8 mouse cellular contexts compared by ENCODE assay signal in the genomic region with DNA sequence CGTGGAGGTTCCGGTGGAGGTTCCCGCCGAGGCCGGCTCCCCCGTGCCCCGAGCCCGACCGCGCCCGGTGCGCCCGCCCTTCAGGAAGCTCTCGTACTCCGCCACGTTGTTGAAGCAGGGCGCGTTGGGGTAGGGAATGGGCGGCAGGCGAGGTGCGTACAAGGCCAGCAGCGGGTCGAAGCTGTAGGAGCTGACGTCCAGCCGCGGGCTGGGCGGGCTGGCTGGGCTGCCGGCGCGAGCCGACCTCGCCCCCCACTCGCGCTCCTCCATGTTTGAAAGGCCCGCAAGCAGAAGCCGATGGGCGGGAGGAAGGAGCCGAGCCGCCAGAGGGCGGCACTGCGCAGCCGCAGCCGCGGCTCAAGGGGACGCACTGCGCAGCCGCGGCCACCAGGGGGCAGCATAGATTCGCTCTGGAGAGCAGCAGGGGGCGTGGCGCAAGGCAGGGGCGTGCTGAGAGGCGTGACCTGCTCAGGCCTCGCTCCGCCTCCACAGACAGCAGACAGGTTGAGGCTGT. TPM values are rescaled to one million over a fixed set of nuclear protein-coding genes. Genes with fewer than 3 reads are reported as not detected.
A peak's percentile ranks its signal among the peaks of the same experiment; 100 is the strongest.
DNase-seq lines count a peak whose midpoint lies in the region; ATAC-seq lines count a peak whose summit lies in the region.

A gene (minus strand): TSS at position 293 of the 514 bp plus-strand sequence.

- peaks cover 17% of the 10 kb centered on the region for H3K36me3 ChIP-seq in hindbrain, embryonic 14.5 days (replicated peaks; ENCODE audit: control insufficient read depth, insufficient read depth)

- H3K4me1 ChIP-seq in hindbrain, embryonic 14.5 days (replicated peaks; ENCODE audit: control insufficient read depth, insufficient read depth, low read length): peaks cover 22% of the 10 kb centered on the region; the same call in 1 of the 2 replicates

- peak within 1 kb of the TSS; percentile 84 for H3K4me2 ChIP-seq in hindbrain, embryonic 14.5 days (replicated peaks)

- H3K4me3 ChIP-seq in hindbrain, embryonic 14.5 days (replicated peaks; ENCODE audit: low read length): peak within 1 kb of the TSS; percentile 92

- no peaks in the 10 kb centered on the region for H3K27me3 ChIP-seq in hindbrain, embryonic 14.5 days (ENCODE audit: control insufficient read depth, insufficient read depth, low read length)

- peak within 1 kb of the TSS; percentile 77 for H3K27ac ChIP-seq in hindbrain, embryonic 14.5 days

- peak; percentile 98 for DNase-seq in NIH3T3 (ENCODE audit: low read depth)
- peak; percentile 98 to 99 for DNase-seq in cerebellum, postnatal 10 days
- peak; percentile 90 to 95 for DNase-seq in frontal cortex, postnatal 14 days (ENCODE audit: low spot score in 2 of 2)
- DNase-seq in hindbrain, embryonic 14.5 days (ENCODE audit: low spot score): peak; percentile 99
- peak; percentile 96 to 98 for DNase-seq in layer of hippocampus, postnatal 36 days
- peak; percentile 98 for DNase-seq in lung, postnatal 36 days
- DNase-seq in retina, postnatal 1 day: peak; percentile 94
- peak; percentile 94 to 99 for DNase-seq in urinary bladder, adult 18-20 months (ENCODE audit: low spot score in 2 of 2)

- peak; percentile 86 for ATAC-seq in hindbrain, embryonic 14.5 days (ENCODE audit: low FRiP score)

- H3K9me3 ChIP-seq in hindbrain, embryonic 14.5 days (ENCODE audit: control insufficient read depth, low read length): no peaks in the 10 kb centered on the region

- WGBS in hindbrain, embryonic 14.5 days: under 1% methylated on average over 53 of the region's 55 CpGs

- H3K9ac ChIP-seq in hindbrain, embryonic 14.5 days: peak within 1 kb of the TSS; percentile 91

RNA-seq across cellular contexts. Expression of the gene that starts here (rescaled TPM):
- polyA plus RNA-seq in hindbrain, embryonic 14.5 days (2014; fragmentation: Nextera tagmentation; extraction: Ambion mirVana): 30.5 and 36.2 TPM in 2 replicates
- total RNA-seq in layer of hippocampus, postnatal 36 days (2021): 10 to 100 TPM; 30.7 to 32.7 TPM

Comparison
In these comparisons a context has a peak if more than half of its experiments do, and no peak if none do; other contexts are left out.
1. Peak in every context shown above with its lines: DNase-seq, ATAC-seq, H3K4me3 ChIP-seq and H3K27ac ChIP-seq.